Mouse (Mus musculus) bone marrow macrophage, adult 2 months (primary cell): ENCODE measurements around the gene Accsl.

ENCODE experiments used
- CTCF ChIP-seq: IDR thresholded peaks from 2 replicates; pipeline ENCODE4 v1.5.1; 2012; ENCODE audit warnings: low read depth, mild to moderate bottlenecking, low read length, moderate library complexity
- POLR2A ChIP-seq: IDR thresholded peaks from 2 replicates; pipeline ENCODE4 v1.6.1; 2012; ENCODE audit warnings: mild to moderate bottlenecking, low read depth, low read length, borderline replicate concordance

DNA sequence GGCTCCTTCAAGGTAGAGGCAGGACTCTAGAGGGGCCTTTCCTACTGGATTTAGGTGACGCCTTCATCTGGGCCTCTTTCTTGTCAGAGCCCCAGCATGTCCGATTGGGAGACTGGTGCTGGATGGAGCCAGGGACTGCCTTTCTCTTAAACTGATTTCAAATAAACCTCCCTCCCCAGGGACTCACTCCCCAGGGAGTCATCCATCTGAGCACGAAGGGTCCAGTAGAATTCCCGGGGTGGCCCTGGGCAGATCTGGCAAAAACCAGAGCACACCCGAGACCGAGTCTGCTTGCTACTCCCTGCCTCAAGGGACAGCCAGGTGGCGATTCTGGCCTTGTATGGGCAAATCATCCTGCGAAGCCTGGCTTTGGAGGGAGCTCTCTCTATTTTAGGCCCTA lies 21.2 kb upstream of the Accsl start:
- TF ChIP-seq CTCF (no peak), POLR2A (no peak)
